Mouse (Mus musculus) embryonic fibroblast, embryonic 13.5 days (primary cell): ENCODE results near the gene Pdik1l.

Experiments used
- CTCF ChIP-seq: IDR thresholded peaks from 2 replicates; pipeline ENCODE4 v1.5.1; 2011; ENCODE audit warnings: mild to moderate bottlenecking, control low read depth, low read length, moderate library complexity, borderline replicate concordance; ENCODE audit not compliant: insufficient read depth
- POLR2A ChIP-seq: IDR thresholded peaks from 2 replicates; pipeline ENCODE4 v1.6.1; 2011; ENCODE audit warnings: low read depth, mild to moderate bottlenecking, control low read depth, low read length, moderate library complexity

DNA sequence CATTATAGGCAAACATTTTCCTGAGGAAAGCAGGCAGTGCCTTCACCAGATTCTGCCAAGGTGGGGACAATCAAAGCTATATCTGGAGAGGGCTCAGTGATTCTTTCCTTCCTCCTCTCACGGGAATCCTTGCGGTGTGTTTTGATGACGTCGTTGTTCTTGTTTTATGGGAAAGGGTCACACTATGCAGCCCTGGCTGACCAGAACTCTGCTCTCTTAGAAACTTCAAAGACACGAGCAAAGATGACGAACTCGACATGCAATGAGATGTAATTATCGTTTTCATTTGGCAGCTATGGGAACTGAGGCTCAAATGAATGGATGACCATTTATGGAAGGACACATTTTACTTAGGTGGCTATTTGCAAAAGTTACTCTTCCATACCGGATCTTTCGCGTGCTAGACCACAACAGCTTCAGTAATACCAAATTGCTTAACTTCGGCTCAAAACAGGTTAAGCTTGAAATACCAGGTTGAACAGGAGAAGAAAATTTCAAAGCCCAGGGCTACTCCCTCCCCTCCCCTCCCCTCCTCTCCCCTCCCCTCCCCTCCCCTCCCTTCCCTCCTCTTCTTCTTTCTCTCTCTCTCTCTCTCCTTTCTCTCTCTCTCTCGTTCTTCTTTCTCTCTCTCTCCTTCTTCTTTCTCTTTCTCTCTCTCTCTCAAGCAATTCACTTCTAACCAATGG, 14.8 kb downstream of the Pdik1l start:
- TF ChIP-seq CTCF (no peak), POLR2A (no peak)
